Mouse (Mus musculus) spleen, postnatal 0 days (tissue): ENCODE data around the gene Pnma3. TPM values are rescaled to one million over a fixed set of nuclear protein-coding genes. Genes with fewer than 3 reads are reported as not detected.

Experiments
- polyA plus RNA-seq: library from polyadenylated mRNA; unstranded; fragments of >200 nt; fragmentation: Nextera tagmentation; extraction: Ambion mirVana; gene quantifications from 2 replicates; pipeline ENCODE4 v1.2.1, GENCODE M21; 2015

The Pnma3 gene
- polyA plus RNA-seq = not detected in 2 replicates

DNA sequence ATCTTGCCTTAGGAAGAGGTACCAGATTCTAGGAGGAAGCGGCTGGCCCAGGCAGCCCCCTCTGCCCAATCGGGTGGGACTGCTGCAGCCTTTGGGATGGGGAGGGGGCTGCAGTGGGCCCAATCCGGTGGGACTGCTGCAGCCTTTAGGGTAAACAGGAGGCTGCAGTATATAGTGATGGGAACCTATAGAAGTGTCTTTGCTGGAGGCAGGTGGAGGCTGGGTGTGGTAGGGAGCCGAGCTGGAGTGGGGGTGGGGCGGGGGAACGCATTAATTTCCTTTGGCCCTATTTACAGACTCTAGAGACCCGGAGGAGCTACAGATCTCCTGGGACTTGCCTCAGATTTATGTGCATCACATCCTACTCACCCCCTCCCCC lies at the start of gene Pnma3:
Pnma3 (plus strand) TSS at position 373 of the 379 bp plus-strand sequence.

DNA sequence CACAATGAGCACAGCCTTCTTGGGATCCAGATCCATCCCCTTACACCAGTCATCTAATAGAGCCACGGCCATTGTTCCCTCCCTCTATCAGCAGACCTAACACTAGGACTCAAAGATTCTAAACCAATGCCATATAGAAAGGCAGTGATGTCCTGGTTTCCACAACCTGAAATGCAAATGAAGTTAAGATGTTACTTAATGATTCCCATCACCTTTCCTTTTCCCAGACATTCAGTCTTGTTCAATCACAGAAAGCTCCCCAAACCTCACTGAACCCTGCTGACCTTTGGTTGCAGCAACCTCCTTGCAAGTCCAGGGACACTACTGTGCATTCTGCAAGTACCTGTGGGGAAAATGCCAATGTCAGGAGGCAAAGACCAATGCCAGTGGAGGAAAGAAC lies 27.6 kb upstream of the Pnma3 start, which contains the start of gene Pnma5:
Pnma5 (minus strand) TSS at position 101 of the 400 bp plus-strand sequence.

DNA sequence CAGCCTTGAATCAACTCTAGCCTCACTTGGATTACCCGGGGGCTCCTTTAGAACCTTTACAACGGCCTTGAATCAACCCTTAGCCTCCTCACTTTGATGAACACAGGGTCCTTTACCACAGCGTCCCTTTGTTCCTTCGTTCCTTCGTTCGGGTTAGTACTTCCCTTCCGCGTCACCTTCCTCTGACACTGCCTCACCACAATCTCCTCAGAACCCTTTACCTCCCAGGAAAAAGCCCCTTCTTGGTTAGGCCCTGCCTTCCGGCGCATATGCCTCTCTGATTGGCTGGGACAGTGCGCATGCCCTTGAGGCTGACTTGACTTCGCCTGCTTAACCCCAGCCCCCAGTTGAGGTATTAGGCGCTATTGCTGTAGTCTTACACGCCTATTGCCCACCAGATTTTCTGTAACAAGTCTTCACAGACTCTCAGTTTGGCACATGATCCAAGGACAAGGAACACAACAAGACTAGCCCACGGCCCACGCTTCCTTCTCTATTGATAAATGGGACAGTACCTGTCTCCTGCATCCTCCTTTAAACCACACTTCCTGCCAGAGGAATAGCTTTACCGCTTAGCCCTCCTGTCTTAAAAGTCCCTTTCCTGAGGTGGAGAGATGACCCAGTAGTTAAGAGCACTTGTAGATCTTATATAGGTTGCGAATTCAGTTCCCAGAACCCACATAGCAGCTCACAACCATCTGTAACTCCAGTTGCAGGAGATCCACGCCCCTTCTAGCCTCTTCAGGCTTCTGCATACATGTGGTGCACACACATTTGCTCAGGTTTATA lies 17.9 kb downstream of the Pnma3 start, which contains the start of gene Xlr4a:
Xlr4a (minus strand) TSS at position 212 of the 789 bp plus-strand sequence.

DNA sequence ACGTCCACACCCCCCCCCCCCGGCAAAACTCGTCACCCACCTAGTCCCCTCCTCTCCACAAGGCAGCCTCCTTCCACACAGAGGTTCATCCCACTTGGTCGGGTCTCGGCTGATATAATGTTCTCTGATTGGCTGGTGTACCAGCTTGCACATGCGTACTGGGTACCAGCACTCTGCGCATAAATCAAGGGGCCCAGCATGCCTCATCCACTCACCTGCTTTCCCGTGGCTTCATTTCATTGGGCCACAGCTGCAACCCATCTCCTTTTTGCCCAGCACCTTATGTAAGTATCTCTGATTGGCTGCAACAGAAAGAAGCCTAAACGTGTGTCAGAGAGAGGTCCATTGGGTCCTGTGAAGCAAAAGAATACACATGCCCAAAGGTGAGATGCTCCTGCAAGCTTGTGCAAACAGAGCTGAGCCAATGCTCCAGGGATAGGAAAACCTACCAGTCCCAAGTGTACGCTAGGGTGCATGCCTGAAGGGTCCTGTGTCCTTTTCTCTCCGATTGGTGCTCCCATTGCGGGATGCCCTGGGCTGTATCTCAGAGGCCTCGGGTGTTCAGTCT lies 32.4 kb downstream of the Pnma3 start, which contains the start of gene Xlr3a:
Xlr3a (minus strand) TSS at position 155 of the 568 bp plus-strand sequence.

DNA sequence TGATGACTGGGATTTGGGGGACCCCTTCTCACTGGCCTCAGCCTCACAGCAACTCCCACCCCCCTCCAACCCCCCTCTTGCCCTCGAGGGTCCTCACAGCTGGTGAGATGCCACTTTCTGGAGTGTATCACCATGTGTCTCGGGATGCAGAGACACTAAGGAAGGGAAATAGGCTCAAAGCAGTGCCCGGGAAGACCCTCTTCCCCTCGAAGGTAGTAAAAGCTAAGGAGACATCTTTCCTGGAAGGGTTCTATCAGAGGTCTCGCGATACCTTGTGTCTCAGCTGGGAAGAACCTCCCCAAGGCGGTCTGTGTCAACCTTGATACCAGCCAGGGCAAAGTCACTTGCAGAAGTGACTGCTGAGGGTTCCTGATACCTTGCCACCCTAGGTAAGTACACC lies 52.2 kb downstream of the Pnma3 start, which contains the start of gene Gm14685:
Gm14685 (plus strand) TSS at position 301 of the 400 bp plus-strand sequence.

Other genes starting within 250 kb of the Pnma3 start
- gene Gabrq, start 239.6 kb upstream of the Pnma3 start, polyA plus RNA-seq = 1.4 and 2.0 TPM in 2 replicates
- 45.9 and 49.7 TPM in 2 replicates for gene Cetn2, start 146.4 kb upstream of the Pnma3 start, polyA plus RNA-seq
- 8.3 and 8.9 TPM in 2 replicates for gene Nsdhl, start 146.2 kb upstream of the Pnma3 start, polyA plus RNA-seq
- gene Zfp185, start 77.4 kb upstream of the Pnma3 start, polyA plus RNA-seq = 2.7 and 3.5 TPM in 2 replicates
- gene Pnma5, start 27.7 kb upstream of the Pnma3 start, polyA plus RNA-seq = not detected in 2 replicates
- gene Xlr4a, start 17.7 kb downstream of the Pnma3 start, polyA plus RNA-seq = 2.2 and 3.6 TPM in 2 replicates
- gene Xlr3a, start 32.3 kb downstream of the Pnma3 start, polyA plus RNA-seq = 0.69 and 0.72 TPM in 2 replicates
- gene Gm14685, start 52.3 kb downstream of the Pnma3 start, polyA plus RNA-seq = not detected in 2 replicates
- gene Xlr5b, start 84.0 kb downstream of the Pnma3 start, polyA plus RNA-seq = not detected in 2 replicates
- not detected in 2 replicates for gene DXBay18, start 84.7 kb downstream of the Pnma3 start, polyA plus RNA-seq
- gene Spin2d, start 112.2 kb downstream of the Pnma3 start, polyA plus RNA-seq = not detected in 2 replicates
- gene Xlr3b, start 127.4 kb downstream of the Pnma3 start, polyA plus RNA-seq = 0.99 and 2.5 TPM in 2 replicates
- 3.2 and 4.1 TPM in 2 replicates for gene Xlr4b, start 149.5 kb downstream of the Pnma3 start, polyA plus RNA-seq
- gene F8a, start 163.5 kb downstream of the Pnma3 start, polyA plus RNA-seq = 6.4 and 8.1 TPM in 2 replicates
- 0.48 and 1.4 TPM in 2 replicates for gene Xlr4c, start 178.3 kb downstream of the Pnma3 start, polyA plus RNA-seq
- gene Xlr3c, start 200.6 kb downstream of the Pnma3 start, polyA plus RNA-seq = not detected in 2 replicates
- not detected in 2 replicates for gene Xlr5a, start 228.2 kb downstream of the Pnma3 start, polyA plus RNA-seq
- gene Xlr5c, start 228.2 kb downstream of the Pnma3 start, polyA plus RNA-seq = not detected in 2 replicates